Mouse (Mus musculus): ENCODE data around the gene Fmnl3. TPM values are rescaled to one million over a fixed set of nuclear protein-coding genes. Genes with fewer than 3 reads are reported as not detected.
A peak's percentile ranks its signal among the peaks of the same experiment; 100 is the strongest.

The Fmnl3 gene
- 14.2 and 16.6 TPM in 2 replicates for polyA plus RNA-seq (2015; fragmentation: Nextera tagmentation; extraction: Ambion mirVana)

DNA sequence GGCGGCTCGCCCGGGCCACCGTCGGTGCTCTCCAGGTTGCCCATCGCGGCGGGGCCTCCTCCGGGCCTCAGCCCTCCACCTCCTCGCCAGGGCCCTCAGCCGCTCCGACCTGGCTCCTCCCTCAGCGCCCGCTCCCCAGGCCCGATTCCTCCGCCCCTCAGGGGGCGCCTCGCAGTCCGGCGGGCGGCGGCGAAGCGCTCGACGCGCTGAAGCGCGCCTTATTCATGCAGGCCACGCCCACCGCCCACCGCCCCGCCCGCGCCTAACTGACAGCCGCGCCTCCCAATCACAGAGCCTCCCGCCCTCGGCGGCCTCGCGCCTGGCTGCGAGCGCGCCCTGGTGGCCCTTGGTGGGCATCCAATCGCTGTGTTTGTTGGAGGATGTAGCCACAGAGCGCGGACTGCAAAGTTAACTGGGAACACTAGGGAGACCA, at the start of gene Fmnl3:
TSS of gene Fmnl3 (minus strand) at position 224 of the 433 bp plus-strand sequence.
- peaks cover 15% of the 10 kb centered on the region for H3K4me1 ChIP-seq (ENCODE audit: control insufficient read depth, insufficient read depth, low read length)

DNA sequence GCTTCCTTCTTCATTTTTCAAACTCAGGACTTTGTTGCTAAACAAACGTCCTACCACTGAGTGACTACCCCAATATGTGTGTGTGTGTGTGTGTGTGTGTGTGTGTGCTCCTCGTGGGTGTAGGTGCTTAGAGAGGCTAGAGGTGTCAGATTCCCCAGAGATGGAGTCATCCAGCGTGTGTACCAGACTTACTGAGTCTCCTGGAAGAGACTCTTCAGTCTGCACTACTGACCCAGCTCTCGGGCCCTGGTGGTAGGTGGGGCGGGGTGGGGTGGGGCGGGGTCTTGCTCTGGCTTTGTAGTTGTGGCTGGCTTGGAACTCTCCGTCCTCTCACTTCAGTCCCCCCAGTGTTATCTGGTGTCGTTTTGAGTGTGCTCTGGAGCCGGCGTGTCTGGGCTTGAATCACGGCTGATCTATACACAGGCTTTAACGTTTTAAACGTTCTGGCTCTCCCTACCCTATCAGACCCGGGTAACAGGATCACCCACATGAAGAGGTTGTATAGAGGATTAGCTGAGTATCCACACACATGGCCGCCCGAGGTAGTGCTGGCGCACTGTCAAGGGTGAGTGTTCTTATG, 47.5 kb upstream of the Fmnl3 start:
- Histone ChIP-seq H3K36me3 (ENCODE audit: control insufficient read depth, insufficient read depth, low read length) (no peaks in the 10 kb centered on the region), H3K27ac (ENCODE audit: low read length) (peak overlapping the region; percentile 13; the same call in 1 of the 2 replicates), H3K4me1 (ENCODE audit: control insufficient read depth, insufficient read depth, low read length) (peaks cover 11% of the 10 kb centered on the region), H3K4me2 (ENCODE audit: low read depth, low read length) (no peak overlapping the region), H3K27me3 (ENCODE audit: control insufficient read depth, insufficient read depth, low read length) (no peaks in the 10 kb centered on the region), H3K9me3 (replicated peaks; ENCODE audit: control insufficient read depth, low read length) (no peaks in the 10 kb centered on the region), H3K9ac (ENCODE audit: low read length) (no peak overlapping the region; the same call in 1 of the 2 replicates), H3K4me3 (replicated peaks; ENCODE audit: low read length) (no peak overlapping the region)
- WGBS = 24% methylated on average over 17 of the region's 17 CpGs
- no peak for ATAC-seq (ENCODE audit: insufficient read depth, low FRiP score)

More for the DNA sequence above, at the start of gene Fmnl3:
- Histone ChIP-seq H3K27ac (ENCODE audit: low read length) (peak within 1 kb of the TSS; percentile 92), H3K4me2 (ENCODE audit: low read depth, low read length) (peak within 1 kb of the TSS; percentile 78), H3K9me3 (replicated peaks; ENCODE audit: control insufficient read depth, low read length) (no peaks in the 10 kb centered on the region), H3K9ac (ENCODE audit: low read length) (peak within 1 kb of the TSS; percentile 91), H3K36me3 (ENCODE audit: control insufficient read depth, insufficient read depth, low read length) (no peaks in the 10 kb centered on the region), H3K27me3 (ENCODE audit: control insufficient read depth, insufficient read depth, low read length) (peaks cover 3% of the 10 kb centered on the region; the same call in 1 of the 2 replicates), H3K4me3 (replicated peaks; ENCODE audit: low read length) (peak within 1 kb of the TSS; percentile 84)
- peak; percentile 96 for ATAC-seq (ENCODE audit: insufficient read depth, low FRiP score)
- under 1% methylated on average over 48 of the region's 48 CpGs for WGBS

DNA sequence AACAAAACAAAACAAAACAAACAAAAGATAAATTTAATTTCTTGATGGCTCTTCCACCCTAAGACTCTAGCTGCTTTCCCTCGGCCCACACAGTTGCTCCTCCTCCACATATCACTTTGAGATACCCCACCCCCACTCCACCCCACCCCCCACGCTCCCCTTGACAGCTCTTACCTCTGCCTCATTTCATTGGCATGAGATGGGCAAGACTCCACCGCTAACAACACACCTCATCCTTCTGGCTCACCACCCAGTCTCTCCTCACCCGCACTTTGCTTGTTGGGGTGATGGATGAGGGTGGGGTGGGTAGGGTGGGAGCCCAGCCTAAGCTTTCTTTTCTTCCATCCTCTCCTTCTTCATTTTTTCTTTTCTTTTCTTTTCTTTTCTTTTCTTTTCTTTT, 46.7 kb upstream of the Fmnl3 start:
- Histone ChIP-seq H3K4me2 (ENCODE audit: low read depth, low read length) (no peak overlapping the region), H3K4me1 (ENCODE audit: control insufficient read depth, insufficient read depth, low read length) (peaks cover 11% of the 10 kb centered on the region), H3K9ac (ENCODE audit: low read length) (0 out of 2 replicates have a peak overlapping the region, but pooled peaks have one; percentile 5), H3K4me3 (replicated peaks; ENCODE audit: low read length) (no peak overlapping the region), H3K9me3 (replicated peaks; ENCODE audit: control insufficient read depth, low read length) (no peaks in the 10 kb centered on the region), H3K27ac (ENCODE audit: low read length) (no peak overlapping the region), H3K36me3 (ENCODE audit: control insufficient read depth, insufficient read depth, low read length) (no peaks in the 10 kb centered on the region), H3K27me3 (ENCODE audit: control insufficient read depth, insufficient read depth, low read length) (no peaks in the 10 kb centered on the region)
- 28% methylated on average over 4 of the region's 4 CpGs for WGBS
- ATAC-seq (ENCODE audit: insufficient read depth, low FRiP score) = no peak

DNA sequence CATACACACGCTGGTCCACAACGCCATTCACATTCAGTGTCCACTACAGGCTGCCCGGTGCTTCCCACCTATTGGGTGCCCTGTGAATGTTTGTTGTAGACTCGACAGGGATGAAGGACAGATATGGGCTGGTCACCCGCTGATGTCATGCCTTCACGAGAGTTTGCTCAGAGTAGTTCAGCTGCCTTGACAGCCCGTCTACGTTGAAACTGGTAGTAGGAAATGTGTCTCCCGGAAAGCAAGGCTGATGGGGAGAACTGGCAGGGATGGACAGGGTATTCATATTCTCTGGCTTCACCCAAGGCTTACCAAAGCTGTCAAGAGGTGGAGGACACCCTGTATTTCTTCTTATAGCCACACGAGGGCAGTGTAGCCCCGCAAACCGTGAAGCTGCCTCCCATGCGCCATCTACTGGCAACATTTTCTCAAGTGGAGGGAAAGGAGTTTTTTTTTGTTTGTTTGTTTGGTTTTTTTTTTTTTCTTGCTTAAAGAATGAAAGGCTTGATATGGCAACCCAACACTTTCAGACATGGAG, 46.1 kb upstream of the Fmnl3 start:
- Histone ChIP-seq H3K27me3 (ENCODE audit: control insufficient read depth, insufficient read depth, low read length) (no peaks in the 10 kb centered on the region), H3K4me1 (ENCODE audit: control insufficient read depth, insufficient read depth, low read length) (peaks cover 11% of the 10 kb centered on the region), H3K4me2 (ENCODE audit: low read depth, low read length) (no peak overlapping the region), H3K9ac (ENCODE audit: low read length) (no peak overlapping the region), H3K36me3 (ENCODE audit: control insufficient read depth, insufficient read depth, low read length) (no peaks in the 10 kb centered on the region), H3K9me3 (replicated peaks; ENCODE audit: control insufficient read depth, low read length) (no peaks in the 10 kb centered on the region), H3K27ac (ENCODE audit: low read length) (no peak overlapping the region), H3K4me3 (replicated peaks; ENCODE audit: low read length) (no peak overlapping the region)
- 18% methylated on average over 13 of the region's 13 CpGs for WGBS
- no peak; the same call in 1 of the 2 replicates for ATAC-seq (ENCODE audit: insufficient read depth, low FRiP score)

DNA sequence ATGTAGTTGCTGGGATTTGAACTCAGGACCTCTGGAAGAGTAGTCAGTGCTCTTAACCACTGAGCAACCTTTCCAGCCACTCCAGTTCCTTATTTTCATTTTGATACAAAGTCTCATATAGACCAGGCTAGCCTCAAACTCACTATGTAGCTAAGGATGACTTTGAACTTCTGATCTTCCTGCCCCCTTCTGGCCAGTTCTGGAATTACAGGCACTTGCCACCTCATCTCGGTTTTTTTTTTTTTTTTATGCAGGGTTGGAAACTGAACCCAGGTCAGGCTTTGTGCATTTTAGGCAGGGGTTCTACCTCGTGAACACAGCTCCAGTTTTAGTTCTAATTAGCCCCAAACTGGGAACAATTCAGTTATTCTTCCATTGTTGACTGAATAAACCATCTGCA, 45.5 kb upstream of the Fmnl3 start:
- Histone ChIP-seq H3K27ac (ENCODE audit: low read length) (no peak overlapping the region), H3K27me3 (ENCODE audit: control insufficient read depth, insufficient read depth, low read length) (no peaks in the 10 kb centered on the region), H3K4me1 (ENCODE audit: control insufficient read depth, insufficient read depth, low read length) (peaks cover 6% of the 10 kb centered on the region), H3K4me3 (replicated peaks; ENCODE audit: low read length) (no peak overlapping the region), H3K9me3 (replicated peaks; ENCODE audit: control insufficient read depth, low read length) (no peaks in the 10 kb centered on the region), H3K36me3 (ENCODE audit: control insufficient read depth, insufficient read depth, low read length) (no peaks in the 10 kb centered on the region), H3K4me2 (ENCODE audit: low read depth, low read length) (no peak overlapping the region), H3K9ac (ENCODE audit: low read length) (no peak overlapping the region)
- 16% methylated on average over 2 of the region's 2 CpGs for WGBS
- ATAC-seq (ENCODE audit: insufficient read depth, low FRiP score) = no peak

DNA sequence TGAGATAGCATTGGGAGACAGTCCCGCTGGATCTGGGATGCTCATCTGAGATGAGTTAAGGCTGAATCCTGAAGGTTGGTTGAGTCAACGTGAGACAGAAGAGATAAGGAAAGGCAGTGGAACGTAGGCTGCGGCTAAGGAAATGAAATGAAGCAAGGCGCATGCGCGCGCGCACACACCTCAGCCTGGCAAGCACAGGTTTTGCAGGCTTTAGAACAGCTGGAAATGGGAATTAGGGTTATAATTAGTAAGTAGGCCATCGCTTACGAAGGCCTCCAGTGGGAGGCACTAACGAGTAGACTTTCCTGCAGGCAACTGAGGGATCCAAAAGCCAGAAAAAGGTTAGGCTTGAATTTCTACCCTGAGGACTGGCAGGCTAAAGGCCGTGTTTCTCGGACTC, 41.5 kb upstream of the Fmnl3 start:
- Histone ChIP-seq H3K27me3 (ENCODE audit: control insufficient read depth, insufficient read depth, low read length) (no peaks in the 10 kb centered on the region), H3K4me1 (ENCODE audit: control insufficient read depth, insufficient read depth, low read length) (no peaks in the 10 kb centered on the region), H3K4me3 (replicated peaks; ENCODE audit: low read length) (no peak overlapping the region), H3K9ac (ENCODE audit: low read length) (no peak overlapping the region), H3K27ac (ENCODE audit: low read length) (no peak overlapping the region), H3K36me3 (ENCODE audit: control insufficient read depth, insufficient read depth, low read length) (peaks cover 16% of the 10 kb centered on the region), H3K4me2 (ENCODE audit: low read depth, low read length) (no peak overlapping the region), H3K9me3 (replicated peaks; ENCODE audit: control insufficient read depth, low read length) (no peaks in the 10 kb centered on the region)
- no peak for ATAC-seq (ENCODE audit: insufficient read depth, low FRiP score)
- 60% methylated on average over 14 of the region's 14 CpGs for WGBS

DNA sequence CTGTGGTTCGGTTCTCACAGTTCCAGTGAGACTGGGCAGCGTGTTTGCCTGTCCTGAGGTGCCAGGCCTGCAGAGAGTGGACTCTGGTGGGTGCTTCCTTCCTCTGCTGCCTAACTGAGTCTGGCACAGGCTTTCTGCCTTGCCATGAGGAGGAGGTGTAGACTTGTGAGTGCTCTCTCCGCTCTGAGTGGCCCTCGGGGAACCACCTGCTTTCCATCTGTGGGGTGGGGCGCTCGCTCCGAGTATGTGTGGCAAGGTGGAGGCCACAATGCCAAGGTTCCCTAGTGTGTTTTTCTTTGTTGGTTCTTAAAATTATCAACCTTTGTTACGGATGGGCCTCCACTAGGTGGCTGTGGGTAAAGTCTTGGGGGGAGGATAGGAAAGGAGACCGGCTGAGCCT, 38.6 kb upstream of the Fmnl3 start:
- Histone ChIP-seq H3K9me3 (replicated peaks; ENCODE audit: control insufficient read depth, low read length) (no peaks in the 10 kb centered on the region), H3K4me3 (replicated peaks; ENCODE audit: low read length) (no peak overlapping the region), H3K27ac (ENCODE audit: low read length) (no peak overlapping the region), H3K27me3 (ENCODE audit: control insufficient read depth, insufficient read depth, low read length) (no peaks in the 10 kb centered on the region), H3K4me1 (ENCODE audit: control insufficient read depth, insufficient read depth, low read length) (peaks cover 4% of the 10 kb centered on the region; the same call in 1 of the 2 replicates), H3K4me2 (ENCODE audit: low read depth, low read length) (no peak overlapping the region), H3K36me3 (ENCODE audit: control insufficient read depth, insufficient read depth, low read length) (peaks cover 29% of the 10 kb centered on the region), H3K9ac (ENCODE audit: low read length) (no peak overlapping the region)
- WGBS = 85% methylated on average over 9 of the region's 9 CpGs
- no peak for ATAC-seq (ENCODE audit: insufficient read depth, low FRiP score)

DNA sequence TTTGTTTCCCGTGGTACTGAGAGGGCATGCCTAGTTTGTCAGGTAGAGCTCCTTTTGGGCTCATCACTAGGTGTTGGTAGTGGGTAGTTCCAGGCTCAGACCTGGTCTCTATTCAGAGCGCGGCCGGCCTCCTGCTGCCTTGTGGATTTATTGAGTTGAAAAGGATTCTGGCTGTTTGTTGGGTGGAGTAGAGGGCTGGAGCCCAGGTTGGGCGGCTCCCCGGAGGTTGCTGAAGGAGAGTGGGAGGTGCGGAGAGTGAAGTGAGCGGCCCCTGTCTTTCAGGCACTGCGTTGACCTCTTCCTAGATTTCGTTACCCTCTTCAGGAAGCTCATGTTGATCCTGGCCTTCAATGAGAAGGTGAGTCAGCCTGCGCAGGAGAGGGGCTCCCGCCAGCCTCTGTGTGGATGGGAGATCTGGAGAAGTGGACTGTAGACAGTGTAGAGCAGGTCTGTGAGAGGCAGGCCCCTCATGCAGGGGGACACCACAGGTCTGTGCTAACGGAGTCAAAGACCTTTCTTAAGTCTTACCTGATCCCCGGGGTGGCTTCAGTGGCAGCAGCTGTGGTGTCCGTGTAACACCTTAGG, 36.8 kb upstream of the Fmnl3 start:
- Histone ChIP-seq H3K27ac (ENCODE audit: low read length) (no peak overlapping the region), H3K4me2 (ENCODE audit: low read depth, low read length) (no peak overlapping the region), H3K4me1 (ENCODE audit: control insufficient read depth, insufficient read depth, low read length) (peaks cover 4% of the 10 kb centered on the region; the same call in 1 of the 2 replicates), H3K27me3 (ENCODE audit: control insufficient read depth, insufficient read depth, low read length) (no peaks in the 10 kb centered on the region), H3K4me3 (replicated peaks; ENCODE audit: low read length) (no peak overlapping the region), H3K9ac (ENCODE audit: low read length) (no peak overlapping the region), H3K36me3 (ENCODE audit: control insufficient read depth, insufficient read depth, low read length) (peaks cover 36% of the 10 kb centered on the region), H3K9me3 (replicated peaks; ENCODE audit: control insufficient read depth, low read length) (no peaks in the 10 kb centered on the region)
- no peak for ATAC-seq (ENCODE audit: insufficient read depth, low FRiP score)
- WGBS = 82% methylated on average over 15 of the region's 15 CpGs

DNA sequence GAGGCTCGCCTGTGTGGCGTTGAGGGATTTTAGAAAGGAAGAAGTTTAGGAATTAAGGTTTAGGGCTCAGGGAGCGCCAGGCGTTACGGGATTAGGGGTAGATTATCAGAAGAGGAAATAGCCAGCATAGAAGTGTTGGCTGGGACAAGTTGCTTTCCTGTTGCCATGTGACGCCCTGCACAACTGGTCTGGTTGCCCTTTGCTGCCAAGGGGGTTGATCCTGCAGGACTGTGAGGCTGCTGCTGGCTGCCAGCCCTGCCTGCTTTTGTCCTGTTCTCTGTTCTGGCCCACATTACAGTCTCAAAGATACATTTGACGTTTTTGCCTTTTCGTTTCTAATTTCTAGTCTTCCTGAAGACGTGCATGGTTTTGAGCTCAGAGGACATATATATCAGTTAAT, 34.9 kb upstream of the Fmnl3 start:
- no peak for ATAC-seq (ENCODE audit: insufficient read depth, low FRiP score)
- peaks cover 6% of the 10 kb centered on the region; the same call in 1 of the 2 replicates for H3K4me1 ChIP-seq (ENCODE audit: control insufficient read depth, insufficient read depth, low read length)
- peaks cover 36% of the 10 kb centered on the region for H3K36me3 ChIP-seq (ENCODE audit: control insufficient read depth, insufficient read depth, low read length)
- no peak overlapping the region for H3K27ac ChIP-seq (ENCODE audit: low read length)
- WGBS = 88% methylated on average over 9 of the region's 9 CpGs
- no peaks in the 10 kb centered on the region for H3K9me3 ChIP-seq (replicated peaks; ENCODE audit: control insufficient read depth, low read length)
- H3K4me3 ChIP-seq (replicated peaks; ENCODE audit: low read length) = no peak overlapping the region
- H3K4me2 ChIP-seq (ENCODE audit: low read depth, low read length) = no peak overlapping the region
- no peak overlapping the region for H3K9ac ChIP-seq (ENCODE audit: low read length)
- no peaks in the 10 kb centered on the region for H3K27me3 ChIP-seq (ENCODE audit: control insufficient read depth, insufficient read depth, low read length)
